In the genomic region with DNA sequence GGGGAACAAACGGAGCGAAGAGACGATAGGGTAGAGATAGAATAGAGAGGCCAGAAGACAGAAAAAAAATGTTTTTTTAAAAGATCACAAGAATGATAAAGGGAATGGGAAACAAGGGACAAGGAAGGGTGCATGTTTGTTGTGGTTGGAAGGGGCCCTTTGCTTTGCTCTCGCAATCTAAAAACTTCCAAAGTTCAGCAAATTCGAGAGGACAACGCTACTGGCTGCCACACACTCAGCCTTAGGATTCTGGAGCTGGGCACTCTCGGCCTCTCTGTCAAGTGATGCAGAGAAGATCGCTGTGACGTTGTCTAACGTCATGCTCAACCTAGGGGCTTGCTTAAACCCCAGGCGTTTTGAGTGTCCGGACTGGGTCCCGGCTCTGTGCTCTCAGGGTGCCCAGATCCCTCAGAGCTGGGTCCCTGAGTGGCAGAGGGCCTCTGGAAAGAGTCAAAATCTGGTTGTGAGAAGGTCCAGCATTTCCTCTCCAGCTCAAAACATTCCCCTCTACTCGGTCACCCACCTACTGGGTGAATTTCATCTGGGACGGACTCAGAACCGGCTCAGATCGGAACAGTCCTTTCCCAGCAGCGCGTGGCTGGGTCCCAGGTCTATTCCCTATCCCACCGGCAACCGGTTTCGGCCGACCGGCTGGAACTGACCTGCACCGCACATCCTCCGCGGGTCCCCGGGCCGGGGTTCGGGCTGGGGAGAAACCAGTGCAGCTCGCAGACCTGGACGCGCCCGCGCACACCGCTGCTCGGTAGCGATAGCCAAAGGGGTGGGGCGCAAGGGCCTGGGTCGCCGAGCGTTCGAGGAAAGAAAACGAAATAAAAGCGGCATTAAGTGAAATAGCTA, we compare ENCODE assay signal across 8 mouse cellular contexts. TPM values are rescaled to one million over a fixed set of nuclear protein-coding genes. Genes with fewer than 3 reads are reported as not detected.
DNase-seq lines count a peak whose midpoint lies in the region; ATAC-seq and TF ChIP-seq lines count a peak whose summit lies in the region.

No protein-coding gene starts in this region.

- ATAC-seq in lung, embryonic 14.5 days (ENCODE audit: insufficient read depth): no peak
- ATAC-seq in hindbrain, embryonic 11.5 days (ENCODE audit: low FRiP score): no peak
- no peak for ATAC-seq in liver, embryonic 14.5 days (ENCODE audit: insufficient read depth)
- no peak for ATAC-seq in monocyte, adult 5-6 weeks (replicated peaks; ENCODE audit: insufficient number of reproducible peaks, low FRiP score, low TSS enrichment, poor library complexity, severe bottlenecking)

- no peaks in the 10 kb centered on the region; the same call in 1 of the 2 replicates for H3K4me1 ChIP-seq in lung, embryonic 14.5 days (ENCODE audit: insufficient read depth)
- H3K4me1 ChIP-seq in hindbrain, embryonic 11.5 days (replicated peaks; ENCODE audit: control insufficient read depth, insufficient read depth, low read length): peaks cover 23% of the 10 kb centered on the region
- no peaks in the 10 kb centered on the region for H3K4me1 ChIP-seq in liver, embryonic 14.5 days (replicated peaks; ENCODE audit: control insufficient read depth in 2 of 2, insufficient read depth in 2 of 2, low read length in 1 of 2)

- no peaks in the 10 kb centered on the region for H3K9me3 ChIP-seq in lung, embryonic 14.5 days (ENCODE audit: low read depth, low read length)
- no peaks in the 10 kb centered on the region for H3K9me3 ChIP-seq in hindbrain, embryonic 11.5 days (ENCODE audit: control insufficient read depth, low read length)
- no peaks in the 10 kb centered on the region for H3K9me3 ChIP-seq in liver, embryonic 14.5 days (ENCODE audit: control insufficient read depth, low read length)

- TF ChIP-seq CTCF in lung, embryonic 14.5 days (IDR thresholded peaks at IDR 0.05; ENCODE audit: low read depth): no peak
- TF ChIP-seq CTCF in liver, embryonic 14.5 days (IDR thresholded peaks at IDR 0.05; ENCODE audit: low read depth): no peak

- TF ChIP-seq EP300 in liver, embryonic 14.5 days (IDR thresholded peaks at IDR 0.05; ENCODE audit: low read depth): no peak

- H3K4me3 ChIP-seq in lung, embryonic 14.5 days (ENCODE audit: low read depth, low read length): peak overlapping the region; percentile 27
- peak overlapping the region; percentile 38 for H3K4me3 ChIP-seq in hindbrain, embryonic 11.5 days (ENCODE audit: low read depth, low read length)
- no peak overlapping the region for H3K4me3 ChIP-seq in liver, embryonic 14.5 days (ENCODE audit: insufficient read depth in 1 of 2, low read depth in 2 of 2, low read length in 2 of 2)

- intact Hi-C loops in left cerebral cortex, postnatal 25 days (cut with DNase I): loop anchor here (1.0 kb wide), 1 partner anchor 37 kb away; the partner anchor contains the start of gene Npm1

- DNase-seq in lung, embryonic 14.5 days: no peak
- no peak for DNase-seq in lung, postnatal 25 days (ENCODE audit: low spot score)
- DNase-seq in embryo, embryonic 10 days (ENCODE audit: low spot score): peak; percentile 38
- DNase-seq in hindbrain, embryonic 11.5 days (ENCODE audit: low spot score): peak; percentile 74
- DNase-seq in liver, embryonic 14.5 days (ENCODE audit: low read depth in 3 of 3, low spot score in 3 of 3): no peak
- no peak for DNase-seq in thymus, postnatal 36 days
- no peak for DNase-seq in left cerebral cortex, postnatal 25 days (ENCODE audit: low spot score in 2 of 2)

- WGBS in lung, embryonic 14.5 days: under 1% methylated on average over 45 of the region's 45 CpGs
- under 1% methylated on average over 45 of the region's 45 CpGs for WGBS in hindbrain, embryonic 11.5 days
- 2% methylated on average over 45 of the region's 45 CpGs for WGBS in liver, embryonic 14.5 days (ENCODE audit: insufficient replicate concordance)

- peaks cover 99% of the 10 kb centered on the region for H3K27me3 ChIP-seq in lung, embryonic 14.5 days (ENCODE audit: insufficient read depth, low read length)
- H3K27me3 ChIP-seq in hindbrain, embryonic 11.5 days (ENCODE audit: control insufficient read depth, insufficient read depth, low read length): peaks cover 91% of the 10 kb centered on the region
- peaks cover 100% of the 10 kb centered on the region for H3K27me3 ChIP-seq in liver, embryonic 14.5 days (ENCODE audit: control insufficient read depth, insufficient read depth, low read length)

- H3K27ac ChIP-seq in lung, embryonic 14.5 days (ENCODE audit: low read depth): no peak overlapping the region
- peak overlapping the region; percentile 56 for H3K27ac ChIP-seq in hindbrain, embryonic 11.5 days (ENCODE audit: low read depth, low read length)
- H3K27ac ChIP-seq in liver, embryonic 14.5 days: no peak overlapping the region

- peak overlapping the region; percentile 54 for H3K4me2 ChIP-seq in lung, embryonic 14.5 days
- peak overlapping the region; percentile 40 for H3K4me2 ChIP-seq in hindbrain, embryonic 11.5 days (replicated peaks; ENCODE audit: low read depth, low read length)
- 0 out of 2 replicates have a peak overlapping the region, but pooled peaks have one; percentile 18 for H3K4me2 ChIP-seq in liver, embryonic 14.5 days (ENCODE audit: low read depth)

- no peaks in the 10 kb centered on the region for H3K36me3 ChIP-seq in lung, embryonic 14.5 days (ENCODE audit: insufficient read depth)
- no peaks in the 10 kb centered on the region for H3K36me3 ChIP-seq in hindbrain, embryonic 11.5 days (ENCODE audit: control insufficient read depth, insufficient read depth, low read length)
- no peaks in the 10 kb centered on the region for H3K36me3 ChIP-seq in liver, embryonic 14.5 days (replicated peaks; ENCODE audit: control insufficient read depth, insufficient read depth, low read depth)

- no peak overlapping the region for H3K9ac ChIP-seq in lung, embryonic 14.5 days
- peak overlapping the region; percentile 16; the same call in 1 of the 2 replicates for H3K9ac ChIP-seq in hindbrain, embryonic 11.5 days (ENCODE audit: low read depth, low read length)
- no peak overlapping the region for H3K9ac ChIP-seq in liver, embryonic 14.5 days (replicated peaks)

RNA-seq across cellular contexts. Expression of gene Tlx3, which starts 3.3 kb away (rescaled TPM):
- polyA plus RNA-seq in lung, embryonic 14.5 days (2014; fragmentation: Nextera tagmentation; extraction: Ambion mirVana): not detected in 2 replicates
- 12.9 and 19.0 TPM in 2 replicates for polyA plus RNA-seq in hindbrain, embryonic 11.5 days (2014; fragmentation: Nextera tagmentation; extraction: Ambion mirVana)
- polyA plus RNA-seq in liver, embryonic 14.5 days (2012; rRNA removed): not detected in 2 replicates
- not detected in 2 replicates for polyA plus RNA-seq in liver, embryonic 14.5 days (2014; fragmentation: Nextera tagmentation; extraction: Ambion mirVana)
- not detected for total RNA-seq in left cerebral cortex, postnatal 25 days (2021)
- not detected in 3 replicates for total RNA-seq in monocyte, adult 5-6 weeks (2017)

RNA-seq across cellular contexts. Expression of gene Npm1, which starts 37.1 kb away (rescaled TPM):
- 1,275 and 1,313 TPM in 2 replicates for polyA plus RNA-seq in lung, embryonic 14.5 days (2014; fragmentation: Nextera tagmentation; extraction: Ambion mirVana)
- polyA plus RNA-seq in hindbrain, embryonic 11.5 days (2014; fragmentation: Nextera tagmentation; extraction: Ambion mirVana): 962 and 974 TPM in 2 replicates
- 294 and 703 TPM in 2 replicates for polyA plus RNA-seq in liver, embryonic 14.5 days (2012; rRNA removed)
- 654 and 676 TPM in 2 replicates for polyA plus RNA-seq in liver, embryonic 14.5 days (2014; fragmentation: Nextera tagmentation; extraction: Ambion mirVana)
- 100 to 1,000 TPM; 148 to 151 TPM for total RNA-seq in left cerebral cortex, postnatal 25 days (2021)
- total RNA-seq in monocyte, adult 5-6 weeks (2017): 743 to 848 TPM (median 840 TPM) in 3 replicates

RNA-seq across cellular contexts. Expression of gene Fgf18, which starts 52.9 kb away (rescaled TPM):
- polyA plus RNA-seq in lung, embryonic 14.5 days (2014; fragmentation: Nextera tagmentation; extraction: Ambion mirVana): 10.8 and 10.9 TPM in 2 replicates
- polyA plus RNA-seq in hindbrain, embryonic 11.5 days (2014; fragmentation: Nextera tagmentation; extraction: Ambion mirVana): 6.4 and 8.1 TPM in 2 replicates
- polyA plus RNA-seq in liver, embryonic 14.5 days (2012; rRNA removed): 0.05 and 0.12 TPM in 2 replicates
- 0.27 TPM in 1 of 2 replicates, not detected in the other for polyA plus RNA-seq in liver, embryonic 14.5 days (2014; fragmentation: Nextera tagmentation; extraction: Ambion mirVana)
- 1 to 10 TPM; 3.2 to 3.5 TPM for total RNA-seq in left cerebral cortex, postnatal 25 days (2021)
- total RNA-seq in monocyte, adult 5-6 weeks (2017): not detected in 3 replicates

Comparison
In these comparisons a context has a peak if more than half of its experiments do, and no peak if none do; other contexts are left out.
1. DNase-seq: peak in embryo, embryonic 10 days (single experiment) and hindbrain, embryonic 11.5 days (single experiment); none in lung, embryonic 14.5 days (single experiment), lung, postnatal 25 days (single experiment), liver, embryonic 14.5 days (0 of 3), thymus, postnatal 36 days (0 of 2) and left cerebral cortex, postnatal 25 days (0 of 2).
2. H3K4me3 ChIP-seq: peak in lung, embryonic 14.5 days (single experiment) and hindbrain, embryonic 11.5 days (single experiment); none in liver, embryonic 14.5 days (0 of 2).
3. RNA of gene Tlx3, which starts 3.3 kb away (polyA plus RNA-seq): 12.9 to 19.0 TPM in hindbrain, embryonic 11.5 days; not detected in lung, embryonic 14.5 days and not detected in liver, embryonic 14.5 days; every median in the first group is over 10 times any median in the second.
4. Peak in every context shown above with its lines, with median percentiles within 50 percentile points of each other: H3K4me2 ChIP-seq.